Mouse (Mus musculus) heart, postnatal 25 days (tissue): ENCODE measurements around the gene Tbc1d22a. TPM values are rescaled to one million over a fixed set of nuclear protein-coding genes. Genes with fewer than 3 reads are reported as not detected.

Experiments used
- DNase-seq: peaks from one replicate; pipeline ENCODE4 v3.0.0; 2022; ENCODE audit warnings: low spot score
- intact Hi-C: fragments of 180-260 bp; cut with DNase I; formaldehyde crosslinking; loops from one replicate; pipeline ENCODE4 v1.15.1; 2025
- total RNA-seq, 2 experiments: library from RNA; stranded (reverse); gene quantifications; 2 replicates each; pipeline ENCODE4 v1.2.3; 2021

Gene Tbc1d22a
- total RNA-seq, 2 experiments from 2014 or later = 21.2 to 21.7 TPM

GRCm38 (mm10) chr15:86304861-86305260, 90.6 kb downstream of the Tbc1d22a start:
- DNase-seq = no peak

GRCm38 (mm10) chr15:86305290-86305689, 91.0 kb downstream of the Tbc1d22a start:
- DNase-seq = no peak
- intact Hi-C loops = no loop called here

More at GRCm38 (mm10) chr15:86304861-86305260, 90.6 kb downstream of the Tbc1d22a start:
- intact Hi-C loops = no loop called here

- intact Hi-C loops = no loop called here
- no peak for DNase-seq
Measured at GRCm38 (mm10) chr15:86309213-86309829, 95.1 kb downstream of the Tbc1d22a start.

GRCm38 (mm10) chr15:86320803-86321510, 106.7 kb downstream of the Tbc1d22a start:
- DNase-seq = no peak
- intact Hi-C loops = no loop called here

GRCm38 (mm10) chr15:86326341-86326740, 112.1 kb downstream of the Tbc1d22a start:
- DNase-seq = no peak
- intact Hi-C loops = no loop called here

GRCm38 (mm10) chr15:86329911-86330310, 115.7 kb downstream of the Tbc1d22a start:
- intact Hi-C loops = no loop called here
- DNase-seq = no peak

- intact Hi-C loops = no loop called here
- DNase-seq = no peak
Measured at GRCm38 (mm10) chr15:86330454-86330853, 116.2 kb downstream of the Tbc1d22a start.

- intact Hi-C loops = no loop called here
- no peak for DNase-seq
Measured at GRCm38 (mm10) chr15:86331501-86332245, 117.4 kb downstream of the Tbc1d22a start.

GRCm38 (mm10) chr15:86333176-86333575, 118.9 kb downstream of the Tbc1d22a start:
- intact Hi-C loops = no loop called here
- DNase-seq = no peak

- no peak for DNase-seq
- intact Hi-C loops = no loop called here
Measured at GRCm38 (mm10) chr15:86333606-86334005, 119.3 kb downstream of the Tbc1d22a start.

- intact Hi-C loops = no loop called here
- no peak for DNase-seq
Measured at GRCm38 (mm10) chr15:86334276-86334675, 120.0 kb downstream of the Tbc1d22a start.

- no peak for DNase-seq
- intact Hi-C loops = no loop called here
Measured at GRCm38 (mm10) chr15:86334745-86335144, 120.5 kb downstream of the Tbc1d22a start.

- DNase-seq = no peak
- intact Hi-C loops = no loop called here
Measured at GRCm38 (mm10) chr15:86335781-86336180, 121.5 kb downstream of the Tbc1d22a start.

- intact Hi-C loops = no loop called here
- no peak for DNase-seq
Measured at GRCm38 (mm10) chr15:86337726-86338125, 123.5 kb downstream of the Tbc1d22a start.

GRCm38 (mm10) chr15:86339736-86340135, 125.5 kb downstream of the Tbc1d22a start:
- intact Hi-C loops = no loop called here
- DNase-seq = no peak

GRCm38 (mm10) chr15:86340766-86341165, 126.5 kb downstream of the Tbc1d22a start:
- intact Hi-C loops = no loop called here

GRCm38 (mm10) chr15:86342637-86343375, 128.5 kb downstream of the Tbc1d22a start:
- DNase-seq = no peak
- intact Hi-C loops = no loop called here

More at GRCm38 (mm10) chr15:86340766-86341165, 126.5 kb downstream of the Tbc1d22a start:
- no peak for DNase-seq

- intact Hi-C loops = no loop called here
- no peak for DNase-seq
Measured at GRCm38 (mm10) chr15:86344906-86345331, 130.7 kb downstream of the Tbc1d22a start.

- intact Hi-C loops = no loop called here
- DNase-seq = no peak
Measured at GRCm38 (mm10) chr15:86345907-86346306, 131.6 kb downstream of the Tbc1d22a start.

- intact Hi-C loops = no loop called here
- no peak for DNase-seq
Measured at GRCm38 (mm10) chr15:86346606-86347005, 132.3 kb downstream of the Tbc1d22a start.
